Mouse (Mus musculus): Measurements from ENCODE around the gene Mrpl49.

DNA sequence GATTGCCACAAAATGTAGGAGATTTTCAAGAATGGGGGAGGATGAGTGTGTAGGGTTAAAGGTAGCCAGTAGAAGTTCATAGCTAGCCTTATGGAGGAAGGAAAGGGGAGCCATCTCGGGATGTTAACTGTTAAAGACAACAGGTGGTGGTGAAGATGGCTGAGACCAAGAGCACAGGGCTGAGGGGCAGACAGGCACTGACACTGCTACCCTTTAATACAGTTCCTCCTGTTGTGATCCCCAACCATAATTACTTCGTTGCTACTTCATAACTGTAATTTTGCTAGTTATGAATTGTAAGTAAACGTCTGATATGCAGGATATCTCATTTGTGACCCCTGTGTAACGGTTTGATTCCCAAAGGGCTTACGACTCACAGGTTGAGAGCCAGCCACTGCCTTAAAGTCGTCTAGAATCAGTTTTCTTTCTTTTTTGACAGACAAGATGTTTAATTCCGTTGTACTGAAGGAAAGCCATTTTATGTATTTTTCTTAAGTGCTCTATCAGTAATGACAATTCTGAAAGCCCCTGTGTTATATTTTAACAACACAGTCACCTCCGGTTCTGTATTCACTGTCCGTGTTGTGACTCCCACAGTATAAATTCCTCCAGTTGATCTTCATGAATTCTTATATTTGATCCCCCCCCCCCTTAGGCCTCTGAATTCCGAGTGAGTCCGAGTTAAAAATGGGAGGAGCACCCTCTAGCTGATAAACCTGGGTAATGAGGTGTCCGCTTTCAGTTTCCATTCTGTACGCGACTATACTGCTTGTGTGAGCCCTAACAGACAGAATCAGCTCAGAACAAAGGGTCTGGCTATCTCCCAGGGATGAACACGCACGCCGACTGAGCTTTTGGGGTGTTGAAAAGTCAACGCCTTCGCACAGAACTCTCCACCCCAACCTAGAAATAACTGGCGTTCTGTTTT is 12.0 kb downstream of the Mrpl49 start:
- TF ChIP-seq POLR2A (IDR thresholded peaks at IDR 0.05; ENCODE audit: borderline replicate concordance, control insufficient read depth, low read depth, low read length) (no peak), CTCF (IDR thresholded peaks at IDR 0.05; ENCODE audit: control insufficient read depth, insufficient read depth, low read length) (no peak)

Measured in bone marrow, adult 2 months (tissue).